Comparison of ENCODE assay signal across 16 mouse cellular contexts in the genomic region with DNA sequence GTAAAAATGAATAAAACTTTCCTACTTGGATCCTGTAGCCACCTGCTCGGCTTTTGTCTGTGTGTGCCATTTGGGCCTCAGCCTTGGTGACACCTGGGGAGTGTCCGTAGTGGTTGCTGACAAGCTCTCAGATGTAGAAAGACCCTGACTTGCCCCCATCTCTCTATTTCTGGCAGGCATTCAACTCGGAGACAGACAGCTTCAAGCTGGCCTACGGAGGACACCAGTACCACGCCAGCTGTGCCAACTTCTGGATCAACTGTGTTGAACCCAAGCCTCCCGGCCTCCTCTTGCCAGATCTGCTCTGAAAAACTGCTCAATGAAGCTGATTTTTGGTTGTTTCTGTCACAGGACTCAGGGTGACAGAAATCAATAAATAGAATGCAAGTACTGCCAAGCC.
"Had no signal": no experiment of that assay in that cellular context is flagged by ENCODE, and none has a peak within 500 bp of the region (broad histone marks: within the 10 kb centered on the region; RNA-seq: fewer than 3 reads in every experiment).

No protein-coding gene starts in this region.

- H3K9me3 ChIP-seq: intestine, embryonic 15.5 days; limb, embryonic 12.5 days; megakaryocyte, embryonic 14.5 days; midbrain, embryonic 15.5 days; neural tube, embryonic 13.5 days; stomach, embryonic 15.5 days had no signal

- H3K4me2 ChIP-seq: intestine, embryonic 15.5 days; limb, embryonic 12.5 days; midbrain, embryonic 11.5 days; midbrain, embryonic 15.5 days; neural tube, embryonic 13.5 days; stomach, embryonic 15.5 days had no signal

- ATAC-seq: intestine, embryonic 15.5 days; midbrain, embryonic 15.5 days had no signal

- H3K36me3 ChIP-seq: intestine, embryonic 15.5 days had no signal

- H3K27me3 ChIP-seq: intestine, embryonic 15.5 days; limb, embryonic 12.5 days; megakaryocyte, embryonic 14.5 days; midbrain, embryonic 15.5 days; neural tube, embryonic 13.5 days; stomach, embryonic 15.5 days had no signal

- H3K4me3 ChIP-seq: intestine, embryonic 15.5 days; layer of hippocampus, adult 2 months; limb, embryonic 12.5 days; megakaryocyte, embryonic 14.5 days; midbrain, embryonic 15.5 days; neural tube, embryonic 13.5 days; stomach, embryonic 15.5 days had no signal

- H3K9ac ChIP-seq: intestine, embryonic 15.5 days; limb, embryonic 12.5 days; liver, embryonic 14.5 days; midbrain, embryonic 15.5 days; neural tube, embryonic 13.5 days; stomach, embryonic 15.5 days had no signal

- H3K27ac ChIP-seq: intestine, embryonic 15.5 days; limb, embryonic 12.5 days; liver, embryonic 14.5 days; macrophage; midbrain, embryonic 15.5 days; neural tube, embryonic 13.5 days; stomach, embryonic 15.5 days had no signal

- H3K4me1 ChIP-seq: intestine, embryonic 15.5 days; stomach, embryonic 15.5 days had no signal

- DNase-seq: kidney, adult 18-20 months; kidney, postnatal 10 days; kidney, postnatal 4 days; liver; right cerebral cortex, postnatal 14 days; thymus, postnatal 36 days had no signal
